Mouse (Mus musculus) inflammation-experienced regulatory T-cells, adult 16 weeks (primary cell): ENCODE results near the gene Asic4. TPM values are rescaled to one million over a fixed set of nuclear protein-coding genes. Genes with fewer than 3 reads are reported as not detected.

Experiments used
- polyA plus RNA-seq: library from polyadenylated mRNA; unstranded; fragments of 100-300 nt; shearing (Covaris generic); gene quantifications from one replicate; pipeline ENCODE4 v1.2.1, GENCODE M21; 2017

Asic4 gene
- not detected for polyA plus RNA-seq

GRCm38 (mm10) chr1:75450314-75451005 is at the start of gene Asic4:
Gene Asic4 (plus strand): TSS chr1:75450436.

GRCm38 (mm10) chr1:75435475-75436328 is 14.5 kb upstream of the Asic4 start, which contains the start of gene Gmppa:
Gene Gmppa (plus strand): TSS chr1:75435930.

GRCm38 (mm10) chr1:75478916-75479634 is 28.8 kb downstream of the Asic4 start, which contains the start of the genes Chpf and Tmem198:
Gene Chpf (minus strand): TSS chr1:75479307.
Gene Tmem198 (plus strand): TSS chr1:75479532.

GRCm38 (mm10) chr1:75505956-75506831 is 56.0 kb downstream of the Asic4 start, which contains the start of gene Obsl1:
Gene Obsl1 (minus strand): TSS chr1:75506452.

GRCm38 (mm10) chr1:75507006-75507405 is 56.8 kb downstream of the Asic4 start, which contains the start of gene Inha:
Gene Inha (plus strand): TSS chr1:75507077.

GRCm38 (mm10) chr1:75521321-75522031 is 71.2 kb downstream of the Asic4 start, which contains the start of gene Stk11ip:
Gene Stk11ip (plus strand): TSS chr1:75521529.

Other genes starting within 250 kb of the Asic4 start
- 18.8 TPM for gene Glb1l, start 239.6 kb upstream of the Asic4 start, polyA plus RNA-seq
- gene Stk16, start 239.6 kb upstream of the Asic4 start, polyA plus RNA-seq = 104 TPM
- gene Tuba4a, start 230.6 kb upstream of the Asic4 start, polyA plus RNA-seq = 331 TPM
- not detected for gene A630095N17Rik, start 218.3 kb upstream of the Asic4 start, polyA plus RNA-seq
- 39.6 TPM for gene Dnajb2, start 214.0 kb upstream of the Asic4 start, polyA plus RNA-seq
- gene Ptprn, start 185.9 kb upstream of the Asic4 start, polyA plus RNA-seq = not detected
- not detected for gene Resp18, start 172.0 kb upstream of the Asic4 start, polyA plus RNA-seq
- 90.7 TPM for gene Dnpep, start 132.4 kb upstream of the Asic4 start, polyA plus RNA-seq
- 0.22 TPM for gene Des, start 90.1 kb upstream of the Asic4 start, polyA plus RNA-seq
- gene Speg, start 75.1 kb upstream of the Asic4 start, polyA plus RNA-seq = 0.93 TPM
- gene Gmppa, start 14.5 kb upstream of the Asic4 start, polyA plus RNA-seq = 93.4 TPM
- 10.9 TPM for gene Chpf, start 28.9 kb downstream of the Asic4 start, polyA plus RNA-seq
- gene Tmem198, start 29.1 kb downstream of the Asic4 start, polyA plus RNA-seq = 0.49 TPM
- gene Obsl1, start 56.0 kb downstream of the Asic4 start, polyA plus RNA-seq = not detected
- gene Inha, start 56.6 kb downstream of the Asic4 start, polyA plus RNA-seq = not detected
- 28.2 TPM for gene Stk11ip, start 71.1 kb downstream of the Asic4 start, polyA plus RNA-seq
- 0.04 TPM for gene Slc4a3, start 95.8 kb downstream of the Asic4 start, polyA plus RNA-seq